Mouse (Mus musculus) gastrocnemius, postnatal 14 days (tissue): ENCODE measurements around the gene Spata32. TPM values are rescaled to one million over a fixed set of nuclear protein-coding genes. Genes with fewer than 3 reads are reported as not detected.
"Not testable (repeated sequence)": the region's sequence is repeated elsewhere in the genome, so short reads cannot be mapped to it uniquely, and the experiment has no call there.

Experiments used
- DNase-seq: peaks from one replicate; pipeline ENCODE4 v3.0.0; 2021; ENCODE audit warnings: mixed read lengths
- intact Hi-C: fragments of 180-260 bp; cut with DNase I; formaldehyde crosslinking; loops from one replicate; pipeline ENCODE4 v1.15.1; 2025; ENCODE audit warnings: low total_unique reads
- total RNA-seq, 2 experiments: library from RNA; stranded (reverse); gene quantifications; 2 replicates each; pipeline ENCODE4 v1.2.3; 2021

The Spata32 gene
- total RNA-seq, 2 experiments from 2014 or later: not detected

GRCm38 (mm10) chr11:103247504-103248177 is 29.4 kb upstream of the Spata32 start:
- intact Hi-C loops: no loop called here
- DNase-seq: peak; percentile 88

- intact Hi-C loops: no loop called here
- DNase-seq: no peak
These were observed 28.6 kb upstream of the Spata32 start for GRCm38 (mm10) chr11:103246731-103247290.

GRCm38 (mm10) chr11:103246081-103246730 is 28.0 kb upstream of the Spata32 start:
- intact Hi-C loops: no loop called here
- peak; percentile 77 for DNase-seq

GRCm38 (mm10) chr11:103244856-103245255 is 26.6 kb upstream of the Spata32 start:
- no peak for DNase-seq
- intact Hi-C loops: no loop called here

- peak; percentile 55 for DNase-seq
- intact Hi-C loops: no loop called here
These were observed 22.5 kb upstream of the Spata32 start for GRCm38 (mm10) chr11:103240740-103241139.

GRCm38 (mm10) chr11:103237757-103238156 is 19.5 kb upstream of the Spata32 start:
- no peak for DNase-seq
- intact Hi-C loops: no loop called here

GRCm38 (mm10) chr11:103236903-103237302 is 18.7 kb upstream of the Spata32 start:
- intact Hi-C loops: no loop called here
- no peak for DNase-seq

GRCm38 (mm10) chr11:103236431-103236830 is 18.2 kb upstream of the Spata32 start:
- intact Hi-C loops: no loop called here
- DNase-seq: no peak

GRCm38 (mm10) chr11:103235702-103236101 is 17.5 kb upstream of the Spata32 start:
- intact Hi-C loops: no loop called here
- peak; percentile 82 for DNase-seq

- intact Hi-C loops: loop anchor here (5.0 kb wide), 2 partner anchors 38 to 88 kb away; no protein-coding TSS in a partner anchor
- DNase-seq: no peak
These were observed 16.2 kb upstream of the Spata32 start for GRCm38 (mm10) chr11:103234447-103234846.

GRCm38 (mm10) chr11:103232966-103233365 is 14.7 kb upstream of the Spata32 start:
- peak; percentile 85 for DNase-seq
- intact Hi-C loops: loop anchor here (5.0 kb wide), 2 partner anchors 39 to 89 kb away; no protein-coding TSS in a partner anchor

- intact Hi-C loops: loop anchor here (5.0 kb wide), 2 partner anchors 41 to 91 kb away; no protein-coding TSS in a partner anchor
- DNase-seq: no peak
These were observed 13.1 kb upstream of the Spata32 start for GRCm38 (mm10) chr11:103231367-103231766.

DNA sequence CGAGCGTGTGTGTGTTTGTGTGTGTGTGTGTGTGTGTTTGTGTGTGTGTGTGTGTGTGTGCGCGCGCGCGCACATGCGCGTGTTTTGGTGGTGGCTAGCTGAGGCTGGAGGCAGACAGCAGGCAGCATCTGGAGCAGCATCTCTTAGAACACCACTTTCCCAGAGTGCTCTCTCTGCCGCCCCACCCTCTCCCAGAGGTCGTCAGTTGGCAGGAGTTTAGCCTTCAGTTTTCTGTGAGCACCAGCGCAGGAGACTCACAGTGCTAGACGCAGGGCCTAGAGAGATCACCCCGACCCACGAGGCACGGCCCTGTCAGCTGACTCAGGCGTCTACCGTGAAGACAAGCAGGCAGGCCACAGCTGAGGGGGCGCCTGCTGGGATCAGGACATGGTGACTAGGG is 12.4 kb upstream of the Spata32 start:
- DNase-seq: peak; percentile 75
- intact Hi-C loops: loop anchor here (5.0 kb wide), 2 partner anchors 42 to 92 kb away; no protein-coding TSS in a partner anchor

- intact Hi-C loops: loop anchor here (5.0 kb wide), 2 partner anchors 43 to 93 kb away; no protein-coding TSS in a partner anchor
- DNase-seq: no peak
These were observed 11.4 kb upstream of the Spata32 start for GRCm38 (mm10) chr11:103229608-103230007.

DNA sequence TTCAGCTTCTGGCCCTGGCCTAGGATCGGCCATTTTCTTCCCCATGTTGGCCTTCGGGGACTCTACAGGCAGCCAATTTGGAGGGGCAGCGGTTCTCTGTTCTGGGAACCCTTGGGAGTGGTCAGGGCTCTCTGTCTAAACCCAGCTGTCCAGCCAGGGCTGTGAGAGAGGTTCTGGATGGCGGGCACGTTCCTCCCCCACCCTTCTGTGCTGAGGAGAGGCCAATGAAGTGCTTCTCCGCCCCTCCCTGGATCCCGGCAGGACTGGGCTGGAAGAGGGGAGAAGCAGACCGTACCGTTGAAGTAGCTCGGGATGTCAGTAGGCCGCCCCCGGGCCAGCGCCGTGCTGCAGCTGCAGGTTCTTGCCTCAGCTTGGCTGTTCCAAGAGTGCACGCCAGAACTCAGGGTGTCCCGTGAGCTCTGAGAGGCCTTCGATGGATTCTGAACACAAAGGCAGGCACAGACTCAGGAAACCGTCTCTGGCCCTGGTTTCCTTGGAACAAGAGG is 5.8 kb upstream of the Spata32 start:
- peak; percentile 71 for DNase-seq
- intact Hi-C loops: no loop called here

GRCm38 (mm10) chr11:103223444-103223843 is 5.2 kb upstream of the Spata32 start:
- intact Hi-C loops: no loop called here
- DNase-seq: no peak

DNA sequence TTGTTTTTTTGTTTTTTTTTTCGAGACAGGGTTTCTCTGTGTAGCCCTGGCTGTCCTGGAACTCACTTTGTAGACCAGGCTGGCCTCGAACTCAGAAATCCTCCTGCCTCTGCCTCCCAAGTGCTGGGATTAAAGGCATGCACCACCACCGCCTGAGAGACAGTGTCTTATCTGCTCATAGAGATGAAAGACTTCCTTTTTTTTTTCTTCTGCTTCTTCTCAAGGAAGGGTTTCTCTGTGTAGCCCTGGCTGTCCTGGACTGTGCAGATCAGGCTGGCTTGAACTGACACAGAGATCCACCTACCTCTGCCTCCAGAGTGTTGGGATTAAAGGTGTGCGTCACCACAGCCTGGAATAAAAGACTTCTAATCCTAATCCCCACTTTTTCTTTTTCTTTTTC is 4.5 kb upstream of the Spata32 start:
- intact Hi-C loops, DNase-seq: not testable (repeated sequence)

DNA sequence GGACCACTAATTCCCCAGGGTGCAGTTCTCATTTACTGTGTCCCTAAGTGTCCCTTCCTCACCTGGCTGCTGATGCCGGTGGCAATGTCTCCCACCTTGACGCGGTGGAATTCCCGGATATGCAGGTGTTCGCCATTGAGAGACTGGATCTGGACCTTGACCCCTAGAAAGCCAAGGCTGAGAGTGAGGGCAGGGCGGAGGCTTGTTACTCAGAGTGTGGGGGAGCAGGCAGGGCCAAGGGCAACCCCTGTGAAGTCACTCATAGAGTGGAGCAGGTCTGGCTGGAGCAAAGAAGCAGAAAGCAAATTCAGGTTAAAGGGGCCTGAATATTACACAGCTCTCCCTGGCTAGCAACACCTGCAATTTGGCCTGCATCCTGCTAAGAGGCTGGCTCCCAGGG is 3.2 kb upstream of the Spata32 start:
- intact Hi-C loops: no loop called here

GRCm38 (mm10) chr11:103219995-103220394 is 1.8 kb upstream of the Spata32 start:
- intact Hi-C loops: no loop called here
- no peak for DNase-seq

More for the DNA sequence above, 3.2 kb upstream of the Spata32 start:
- DNase-seq: no peak

- no peak for DNase-seq
- intact Hi-C loops: no loop called here
These were observed 1.0 kb upstream of the Spata32 start for GRCm38 (mm10) chr11:103219259-103219658.
